Mouse (Mus musculus) thymus, postnatal 10 days (tissue): ENCODE measurements around the gene Fundc2.

Experiments used
- DNase-seq, 2 experiments: peaks; one replicate each; pipeline ENCODE4 v3.0.0; 2021; ENCODE audit warnings: low spot score in 2 of 2

Fundc2 gene

DNA sequence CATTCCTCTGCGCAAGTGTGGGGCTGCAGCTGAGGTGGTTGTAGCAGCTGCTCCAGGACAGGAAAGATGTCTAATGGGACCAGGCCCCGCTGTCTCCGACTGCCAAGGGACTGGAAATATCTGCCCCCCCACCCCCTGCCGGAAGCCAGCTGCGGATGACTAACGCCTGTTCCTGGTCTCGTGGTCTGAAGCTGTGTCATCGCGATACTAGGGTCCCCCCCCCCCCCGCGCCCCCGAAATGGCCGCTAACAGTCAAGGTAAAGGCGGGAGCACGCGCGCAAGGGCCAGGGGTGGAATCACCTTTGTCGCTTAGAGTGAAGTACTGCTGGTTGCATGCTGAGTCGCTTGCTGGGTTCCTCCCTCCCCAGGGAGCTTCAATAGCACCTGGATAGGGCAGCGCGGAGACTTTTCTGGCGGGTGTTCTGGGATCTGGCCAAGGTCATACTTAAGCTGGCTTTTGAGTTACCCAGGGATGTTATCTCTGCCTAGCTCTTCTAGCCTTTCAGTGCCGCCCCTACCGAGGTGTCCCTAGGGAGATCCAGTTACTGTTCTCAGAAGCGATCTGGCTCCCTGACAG is at the start of gene Fundc2, which contains the start of gene F8:
TSS of gene Fundc2 (plus strand) at position 205 of the 577 bp plus-strand sequence.
TSS of gene F8 (minus strand) at position 421 of the 577 bp plus-strand sequence.
- DNase-seq = peak; percentile 46 to 72

DNA sequence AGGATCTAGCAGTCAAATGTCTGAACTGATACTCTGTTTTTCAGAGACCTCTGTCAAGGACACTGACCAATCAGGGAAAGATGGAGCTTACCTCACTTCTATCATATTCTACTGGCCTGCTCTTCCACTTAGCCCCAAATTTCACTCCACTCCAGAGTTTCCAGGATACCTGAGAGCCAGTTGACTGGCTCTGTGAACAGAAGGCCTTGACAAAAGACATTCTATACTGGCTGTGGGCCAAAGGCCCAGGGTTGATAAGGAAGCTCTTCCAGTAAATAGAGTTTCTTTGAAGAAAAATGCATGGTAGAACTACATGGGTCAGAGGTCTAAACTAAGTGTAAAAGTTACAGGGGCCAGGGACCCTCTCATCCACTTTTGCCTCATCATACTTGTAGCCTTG is 12.0 kb upstream of the Fundc2 start:
- no peak for DNase-seq

DNA sequence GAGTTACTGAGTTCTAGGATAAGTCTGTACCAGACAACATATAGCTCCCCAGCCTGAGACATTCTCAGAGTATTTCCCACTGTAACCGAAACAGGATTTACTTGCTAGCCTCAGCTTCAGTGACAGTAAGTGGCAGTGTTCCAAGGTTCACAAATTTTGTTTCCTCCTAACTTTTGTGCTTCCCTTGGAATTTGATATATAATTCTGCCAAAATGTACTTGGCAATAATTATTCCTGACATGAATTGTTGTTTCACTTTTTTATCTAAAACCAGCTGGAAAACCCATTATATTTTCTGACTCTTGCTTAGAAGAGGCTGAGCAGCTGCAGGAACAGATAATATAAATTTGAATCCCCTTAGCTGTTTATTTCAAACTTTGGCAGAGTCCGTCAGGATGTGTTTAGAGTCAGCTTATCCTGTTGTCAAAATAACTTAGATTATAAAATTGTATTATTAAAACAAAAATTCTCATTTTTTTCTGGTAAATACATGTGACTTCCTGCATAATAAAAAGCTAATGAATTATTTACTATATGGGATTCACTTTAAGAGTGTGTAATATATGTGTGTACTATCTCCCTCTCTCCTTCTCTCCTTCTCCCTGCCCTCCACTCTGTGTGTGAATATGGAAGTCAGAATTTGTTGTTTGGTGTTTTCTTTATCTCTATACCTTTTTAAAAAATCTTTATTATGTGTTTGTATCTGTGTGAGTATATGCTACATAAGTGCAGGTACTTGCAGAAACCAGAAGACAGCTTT is 9.4 kb upstream of the Fundc2 start:
- no peak for DNase-seq

DNA sequence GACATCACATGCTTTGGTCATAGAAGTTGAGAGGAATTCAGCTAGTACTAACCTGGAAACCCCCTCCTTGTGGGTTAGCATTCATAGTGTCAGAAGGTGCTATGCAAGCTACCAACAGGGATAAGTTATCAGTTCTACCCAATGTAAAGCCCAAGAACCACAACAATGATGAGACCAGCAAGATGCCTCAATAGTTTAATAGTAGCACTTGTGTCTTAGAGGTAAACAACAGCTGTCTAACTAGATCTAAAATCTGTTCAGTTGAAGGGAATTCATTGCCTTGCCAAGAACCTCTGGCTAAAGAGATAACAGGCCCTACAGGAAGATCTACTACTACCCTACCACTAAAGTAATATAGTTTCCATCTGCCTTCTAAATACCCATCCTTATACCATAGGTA is 5.4 kb upstream of the Fundc2 start:
- DNase-seq = no peak

DNA sequence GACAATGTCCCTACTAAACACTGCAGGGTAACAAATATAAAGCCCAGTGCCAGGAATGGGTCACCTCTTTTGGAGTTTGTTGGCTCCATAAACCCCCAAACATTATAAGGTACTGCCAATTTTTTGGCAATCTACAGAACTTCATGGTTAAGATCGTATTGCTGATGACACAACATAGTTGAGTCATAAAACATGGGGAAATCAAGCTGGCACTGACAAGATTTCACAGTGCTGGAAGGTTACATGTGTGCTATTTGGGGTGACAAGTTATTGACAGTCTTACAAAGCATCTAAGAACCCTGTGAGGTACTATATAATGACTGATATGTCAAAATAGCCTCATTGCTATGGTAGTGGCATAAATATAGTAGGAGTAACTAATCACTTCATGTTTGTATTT is 1.0 kb upstream of the Fundc2 start:
- DNase-seq = no peak

DNA sequence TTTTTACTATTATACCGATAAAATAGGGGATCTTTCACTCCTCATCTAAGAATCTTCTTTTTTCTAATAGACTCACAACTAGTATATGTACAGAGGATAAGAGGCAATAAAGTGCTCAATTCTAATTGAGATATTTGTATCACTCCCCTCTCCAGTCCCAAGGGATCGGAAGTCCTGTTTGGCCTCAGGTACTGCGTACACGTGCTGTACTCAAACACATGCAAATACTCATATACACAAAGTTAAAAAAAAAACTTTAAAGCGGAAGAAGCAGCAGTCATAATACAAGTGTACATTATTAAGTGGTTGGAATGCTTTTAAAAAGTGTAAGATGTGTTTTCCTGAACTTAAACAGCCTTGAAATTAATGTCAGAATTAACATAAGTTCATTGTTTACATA is 500 bp upstream of the Fundc2 start:
- DNase-seq = no peak

DNA sequence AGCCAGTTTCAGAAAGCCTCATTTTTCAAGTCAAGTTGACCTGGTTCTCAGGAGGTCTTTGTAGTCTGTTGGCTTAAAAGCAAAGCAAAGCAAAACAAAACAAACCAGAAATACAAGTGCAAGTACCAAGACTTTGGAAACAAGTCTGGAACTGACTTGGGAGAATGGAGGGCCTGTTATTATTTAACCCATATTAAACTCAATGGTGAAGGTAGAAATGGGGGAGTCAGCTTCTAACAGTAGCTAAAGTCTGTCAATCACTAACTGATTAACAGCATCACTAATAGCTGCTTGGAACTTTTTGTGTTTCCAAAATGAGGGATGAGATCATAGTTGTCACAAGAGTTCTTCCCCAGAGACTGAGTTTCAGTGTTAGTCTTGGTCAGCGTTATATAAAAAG is 17.3 kb downstream of the Fundc2 start:
- no peak for DNase-seq

DNA sequence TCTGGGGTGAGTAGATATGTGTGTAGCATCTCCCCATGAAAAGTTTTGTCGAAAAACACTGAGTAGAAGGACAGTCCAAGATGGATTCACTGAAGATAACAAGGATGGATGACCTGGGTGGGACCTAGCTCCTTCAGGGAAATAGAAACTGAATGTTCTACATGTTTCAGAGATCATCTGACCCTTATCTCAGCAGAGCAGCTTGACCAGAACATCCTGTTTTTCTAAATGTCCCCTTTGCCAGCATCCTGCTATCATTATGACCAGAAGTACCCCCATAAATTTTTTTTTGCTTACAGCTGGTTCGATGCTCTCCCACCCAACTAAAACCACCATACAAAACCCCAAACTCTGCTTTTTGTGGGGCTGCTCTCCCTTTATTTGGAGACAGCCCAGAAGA is 20.5 kb downstream of the Fundc2 start:
- no peak for DNase-seq

DNA sequence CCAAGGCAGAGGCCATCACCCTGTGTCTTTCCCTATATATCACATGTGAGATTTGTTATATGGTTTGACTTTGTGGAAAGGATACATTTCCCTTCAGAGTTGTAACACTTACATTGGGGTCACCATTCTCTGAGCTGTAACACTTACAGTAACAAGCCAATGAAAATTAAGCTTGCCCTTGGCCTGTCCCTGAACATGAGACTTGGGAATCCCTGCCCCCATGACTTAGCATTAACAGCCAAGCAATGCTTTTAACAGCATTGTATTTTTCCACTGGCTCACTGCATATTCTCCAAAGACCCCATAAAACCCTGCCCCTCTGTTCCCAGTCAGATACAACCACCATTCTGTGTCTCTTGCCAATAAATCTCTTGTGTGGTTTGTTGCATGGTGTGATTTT is 21.2 kb downstream of the Fundc2 start:
- no peak for DNase-seq

DNA sequence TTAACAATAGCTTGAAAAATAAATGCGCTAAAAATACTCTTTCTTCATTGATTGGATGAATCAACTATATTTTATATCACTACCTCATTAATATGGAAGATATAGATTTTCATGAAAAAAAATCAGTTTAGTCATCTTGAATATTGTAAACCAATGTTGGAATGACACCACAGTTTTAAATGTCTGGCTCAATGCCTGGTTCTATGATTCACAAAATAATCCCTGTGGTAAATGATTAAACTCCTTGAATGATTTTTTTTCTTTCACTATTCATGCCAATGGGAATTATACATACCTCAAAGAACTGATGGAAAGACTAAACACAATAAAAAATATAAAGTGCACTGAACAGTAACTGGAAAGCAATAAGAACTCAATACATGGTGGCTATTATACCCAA is 27.5 kb downstream of the Fundc2 start:
- DNase-seq = no peak

DNA sequence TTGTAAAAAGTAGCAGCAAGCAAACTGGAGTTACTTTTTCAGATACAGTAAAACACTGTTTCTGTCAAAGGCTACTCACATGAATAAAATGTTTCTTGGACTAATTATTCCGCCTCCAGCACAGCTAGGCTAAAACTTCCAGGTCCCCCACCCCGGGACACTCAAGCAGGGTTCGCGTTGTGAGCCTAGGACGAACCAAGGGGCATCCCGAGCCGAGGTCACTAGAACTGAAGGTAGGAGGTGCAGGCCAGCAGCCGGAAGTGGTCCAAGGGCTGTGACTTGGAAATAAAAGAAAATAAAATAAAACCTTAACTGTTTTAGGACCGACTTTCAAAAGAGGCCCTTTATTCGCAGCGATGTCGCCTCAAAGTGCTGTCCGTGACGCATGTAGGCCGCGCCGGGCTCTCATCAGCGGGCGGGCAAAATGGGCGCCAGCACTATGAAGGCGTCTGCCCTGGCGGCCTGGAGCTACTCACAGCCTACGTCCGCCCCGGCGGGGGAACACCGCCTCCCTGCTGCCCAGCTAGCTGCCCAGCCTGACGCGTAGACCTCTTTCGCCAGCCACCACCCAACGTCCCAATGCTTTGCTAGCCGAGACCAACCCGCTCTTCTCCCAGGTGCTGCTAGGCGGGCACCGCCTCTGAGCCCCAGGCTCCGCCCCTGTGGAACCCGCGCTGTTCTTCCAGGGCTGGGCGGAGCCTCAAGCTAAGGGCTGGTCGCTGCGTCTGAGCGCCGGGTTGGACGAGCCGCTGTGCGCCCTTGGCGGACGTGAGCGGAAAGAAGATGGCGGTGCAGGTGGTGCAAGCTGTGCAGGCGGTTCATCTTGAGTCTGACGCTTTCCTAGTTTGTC is 34.0 kb downstream of the Fundc2 start, which contains the start of the genes Cmc4, Mtcp1 and Brcc3:
TSS of gene Cmc4 (minus strand) at position 649 of the 850 bp plus-strand sequence.
TSS of gene Mtcp1 (minus strand) at position 653 of the 850 bp plus-strand sequence.
TSS of gene Brcc3 (plus strand) at position 693 of the 850 bp plus-strand sequence.
- DNase-seq = peak; percentile 80
